Mouse (Mus musculus) limb, embryonic 13.5 days (tissue): ENCODE measurements around the gene Cbfa2t3. TPM values are rescaled to one million over a fixed set of nuclear protein-coding genes. Genes with fewer than 3 reads are reported as not detected.

Source experiments
- ATAC-seq: fragments of 200-750 bp; cut with Nextera tagmentation; 2 replicates; pipeline ENCODE4 v1.8.0; 2017; ENCODE audit warnings: low read depth, moderate number of reproducible peaks, moderate TSS enrichment; ENCODE audit not compliant: low FRiP score
- H3K27ac ChIP-seq: fragments of 300-500 bp; sonication (generic); 2 replicates; pipeline ENCODE4 v1.5.1; 2015; ENCODE audit warnings: inconsistent platforms, mild to moderate bottlenecking, moderate library complexity
- H3K27me3 ChIP-seq: fragments of 300-500 bp; sonication (generic); 2 replicates; pipeline ENCODE4 v1.6.1; 2015; ENCODE audit warnings: mild to moderate bottlenecking, inconsistent platforms
- H3K36me3 ChIP-seq: fragments of 300-500 bp; sonication (generic); 2 replicates; pipeline ENCODE4 v1.6.1; 2015; ENCODE audit warnings: inconsistent platforms, mild to moderate bottlenecking, moderate library complexity
- H3K4me1 ChIP-seq: fragments of 300-500 bp; sonication (generic); 2 replicates; pipeline ENCODE4 v1.6.1; 2015; ENCODE audit warnings: inconsistent platforms
- H3K4me2 ChIP-seq: fragments of 300-500 bp; sonication (generic); replicated peaks from 2 replicates; pipeline ENCODE4 v1.6.1; 2015; ENCODE audit warnings: inconsistent platforms, mild to moderate bottlenecking, moderate library complexity
- H3K4me3 ChIP-seq: fragments of 300-500 bp; sonication (generic); 2 replicates; pipeline ENCODE4 v1.5.1; 2015; ENCODE audit warnings: moderate library complexity, mild to moderate bottlenecking, inconsistent platforms
- H3K9ac ChIP-seq: fragments of 300-500 bp; sonication (generic); 2 replicates; pipeline ENCODE4 v1.6.1; 2015; ENCODE audit warnings: mild to moderate bottlenecking, inconsistent platforms
- H3K9me3 ChIP-seq: fragments of 300-500 bp; sonication (generic); 2 replicates; pipeline ENCODE4 v1.6.1; 2016; ENCODE audit warnings: inconsistent platforms
- WGBS: fragments of 180-500 bp; shearing (Covaris S2); methylation state at CpG from one replicate; pipeline ENCODE4 v1.1.7; 2015; 5-methylcytosine and 5-hydroxymethylcytosine counted together
- polyA plus RNA-seq: library from polyadenylated mRNA; unstranded; fragments of >200 nt; fragmentation: Nextera tagmentation; extraction: Ambion mirVana; gene quantifications from 2 replicates; pipeline ENCODE4 v1.2.1, GENCODE M21; 2015

The Cbfa2t3 gene
- polyA plus RNA-seq, 1 experiment from 2014 or later = 4.3 TPM

GRCm38 (mm10) chr8:122700628-122701027, 1.7 kb upstream of the Cbfa2t3 start:
- no peak overlapping the region for H3K9ac ChIP-seq
- H3K4me1 ChIP-seq = peaks cover 21% of the 10 kb centered on the region
- no peak overlapping the region for H3K4me3 ChIP-seq
- H3K36me3 ChIP-seq = no peaks in the 10 kb centered on the region
- WGBS = 57% methylated on average over 13 of the region's 13 CpGs
- H3K27ac ChIP-seq = no peak overlapping the region
- H3K27me3 ChIP-seq = no peaks in the 10 kb centered on the region
- H3K4me2 ChIP-seq = no peak overlapping the region
- no peaks in the 10 kb centered on the region for H3K9me3 ChIP-seq
- ATAC-seq = no peak

DNA sequence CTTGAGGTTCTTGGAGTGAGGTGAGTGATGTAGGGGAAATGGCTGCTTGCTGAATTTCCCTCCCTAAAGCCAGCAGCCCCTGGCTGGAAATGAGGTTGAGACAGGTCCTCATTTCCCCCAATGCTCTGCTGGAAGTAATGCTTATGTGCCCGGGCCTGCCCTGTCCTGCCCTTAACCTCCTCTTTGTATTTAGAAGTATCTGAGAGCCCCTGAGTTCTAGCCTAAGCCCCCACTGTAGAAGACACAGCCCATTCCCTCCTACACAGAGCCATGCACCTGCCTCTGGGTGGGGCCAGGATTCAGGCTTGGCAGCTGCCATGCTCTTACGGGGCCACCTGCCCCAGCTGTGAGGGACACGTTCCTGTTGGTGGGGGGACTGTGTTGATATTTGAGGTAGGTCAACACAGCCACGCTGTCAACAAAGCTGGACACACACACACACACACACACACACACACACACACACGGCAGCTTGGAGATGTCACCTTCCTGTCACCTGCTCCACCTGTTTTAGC, 598 bp downstream of the Cbfa2t3 start:
- H3K27me3 ChIP-seq = no peaks in the 10 kb centered on the region
- H3K4me3 ChIP-seq = no peak overlapping the region
- WGBS = 66% methylated on average over 5 of the region's 5 CpGs
- no peak overlapping the region for H3K9ac ChIP-seq
- peak overlapping the region; percentile 0; the same call in 1 of the 2 replicates for H3K4me2 ChIP-seq
- H3K36me3 ChIP-seq = no peaks in the 10 kb centered on the region
- no peak overlapping the region for H3K27ac ChIP-seq
- H3K9me3 ChIP-seq = no peaks in the 10 kb centered on the region
- H3K4me1 ChIP-seq = peaks cover 21% of the 10 kb centered on the region
- ATAC-seq = no peak

DNA sequence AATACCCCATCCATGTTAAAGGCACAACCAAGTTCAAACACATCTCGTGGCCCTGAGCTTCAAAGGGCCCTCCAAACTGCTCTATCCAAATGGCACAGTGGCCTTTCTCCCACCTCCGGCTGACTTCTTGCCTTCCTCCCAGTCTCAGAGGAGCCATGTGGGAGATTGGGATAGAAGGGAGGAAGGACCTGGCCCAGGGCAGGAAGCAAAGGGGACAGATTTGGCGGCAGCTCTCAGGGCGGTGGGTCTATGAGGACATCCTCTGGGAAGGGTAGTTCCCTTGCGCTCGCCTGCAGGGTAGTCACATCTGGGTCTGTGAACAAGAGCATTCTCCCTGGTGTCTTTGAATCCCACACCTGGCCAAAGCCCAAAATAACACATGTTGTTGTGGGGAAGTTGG, 1.3 kb downstream of the Cbfa2t3 start:
- no peak for ATAC-seq
- no peaks in the 10 kb centered on the region for H3K36me3 ChIP-seq
- no peaks in the 10 kb centered on the region for H3K27me3 ChIP-seq
- H3K9ac ChIP-seq = no peak overlapping the region
- H3K4me1 ChIP-seq = peaks cover 19% of the 10 kb centered on the region
- H3K9me3 ChIP-seq = no peaks in the 10 kb centered on the region
- H3K27ac ChIP-seq = no peak overlapping the region
- no peak overlapping the region for H3K4me3 ChIP-seq
- H3K4me2 ChIP-seq = 0 out of 2 replicates have a peak overlapping the region, but pooled peaks have one; percentile 17
- WGBS = 75% methylated on average over 6 of the region's 6 CpGs

GRCm38 (mm10) chr8:122697181-122697581, 1.7 kb downstream of the Cbfa2t3 start:
- no peak overlapping the region for H3K9ac ChIP-seq
- no peaks in the 10 kb centered on the region for H3K36me3 ChIP-seq
- H3K4me1 ChIP-seq = peaks cover 15% of the 10 kb centered on the region
- ATAC-seq = no peak
- 74% methylated on average over 3 of the region's 3 CpGs for WGBS
- H3K27ac ChIP-seq = no peak overlapping the region
- H3K4me3 ChIP-seq = no peak overlapping the region
- no peaks in the 10 kb centered on the region for H3K27me3 ChIP-seq
- H3K4me2 ChIP-seq = no peak overlapping the region
- no peaks in the 10 kb centered on the region for H3K9me3 ChIP-seq

- no peak for ATAC-seq
Measured at GRCm38 (mm10) chr8:122695438-122696042, 3.4 kb downstream of the Cbfa2t3 start.

GRCm38 (mm10) chr8:122692152-122692551, 6.8 kb downstream of the Cbfa2t3 start:
- H3K36me3 ChIP-seq = no peaks in the 10 kb centered on the region
- no peak overlapping the region for H3K4me2 ChIP-seq
- H3K27me3 ChIP-seq = peaks cover 8% of the 10 kb centered on the region
- no peak overlapping the region for H3K4me3 ChIP-seq
- no peaks in the 10 kb centered on the region for H3K4me1 ChIP-seq
- WGBS = 78% methylated on average over 8 of the region's 8 CpGs
- H3K9ac ChIP-seq = no peak overlapping the region
- no peak overlapping the region for H3K27ac ChIP-seq
- ATAC-seq = no peak
- no peaks in the 10 kb centered on the region for H3K9me3 ChIP-seq

More at GRCm38 (mm10) chr8:122695438-122696042, 3.4 kb downstream of the Cbfa2t3 start:
- no peaks in the 10 kb centered on the region for H3K36me3 ChIP-seq
- no peak overlapping the region for H3K4me3 ChIP-seq
- H3K27me3 ChIP-seq = no peaks in the 10 kb centered on the region
- H3K4me2 ChIP-seq = no peak overlapping the region
- no peak overlapping the region for H3K9ac ChIP-seq
- H3K27ac ChIP-seq = no peak overlapping the region
- no peaks in the 10 kb centered on the region for H3K9me3 ChIP-seq
- 44% methylated on average over 7 of the region's 7 CpGs for WGBS
- peaks cover 2% of the 10 kb centered on the region for H3K4me1 ChIP-seq

DNA sequence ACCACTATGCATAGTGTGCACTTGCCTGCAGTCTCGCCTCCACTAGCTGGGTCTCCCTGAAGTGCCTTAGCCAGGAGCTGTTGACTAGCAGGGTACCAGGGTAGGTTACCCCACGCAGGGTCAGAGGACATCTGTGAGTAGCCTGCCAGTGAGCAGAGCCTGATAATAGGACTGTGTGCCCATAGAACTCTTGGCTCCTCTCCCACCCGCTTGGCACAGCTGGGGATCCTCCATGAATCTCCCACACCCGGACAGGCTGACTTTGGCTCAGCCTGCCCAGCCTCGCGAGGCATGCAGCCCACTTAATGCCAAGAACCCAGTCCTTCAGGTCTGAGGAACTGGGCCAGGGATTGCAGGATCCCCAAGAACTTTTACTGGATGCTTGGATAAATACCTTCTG, 7.9 kb downstream of the Cbfa2t3 start:
- H3K36me3 ChIP-seq = no peaks in the 10 kb centered on the region
- ATAC-seq = no peak
- H3K27me3 ChIP-seq = peaks cover 18% of the 10 kb centered on the region

DNA sequence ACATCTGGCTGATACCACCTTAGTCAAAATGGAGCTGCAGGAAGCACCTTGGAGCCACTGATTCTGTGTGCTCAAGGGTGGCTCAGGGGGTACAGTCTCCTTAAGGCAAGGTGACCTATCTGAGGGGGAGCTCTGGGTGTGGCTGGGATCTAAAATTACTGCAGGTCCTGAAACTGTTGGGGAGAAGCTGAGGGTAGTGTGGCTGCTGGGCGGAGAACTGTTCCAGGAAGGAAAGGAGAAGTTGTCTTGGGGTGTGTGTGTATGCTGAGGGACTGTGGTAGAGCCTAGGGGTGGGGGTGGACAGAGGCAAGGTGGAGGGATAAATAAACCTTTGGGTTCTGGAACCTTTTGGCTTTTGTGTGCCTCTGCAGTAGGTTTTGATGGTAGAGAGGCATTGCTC, 9.6 kb downstream of the Cbfa2t3 start:
- no peak for ATAC-seq
- no peaks in the 10 kb centered on the region for H3K9me3 ChIP-seq
- H3K4me2 ChIP-seq = no peak overlapping the region
- peaks cover 35% of the 10 kb centered on the region for H3K27me3 ChIP-seq
- H3K27ac ChIP-seq = no peak overlapping the region
- no peaks in the 10 kb centered on the region for H3K4me1 ChIP-seq
- WGBS = 88% methylated on average over 1 of the region's 1 CpGs
- H3K4me3 ChIP-seq = no peak overlapping the region
- H3K9ac ChIP-seq = no peak overlapping the region
- no peaks in the 10 kb centered on the region for H3K36me3 ChIP-seq

More for the DNA sequence above, 7.9 kb downstream of the Cbfa2t3 start:
- Histone ChIP-seq H3K9me3 (no peaks in the 10 kb centered on the region), H3K27ac (no peak overlapping the region), H3K4me2 (no peak overlapping the region), H3K9ac (no peak overlapping the region), H3K4me3 (no peak overlapping the region), H3K4me1 (no peaks in the 10 kb centered on the region)
- WGBS = 84% methylated on average over 6 of the region's 6 CpGs

DNA sequence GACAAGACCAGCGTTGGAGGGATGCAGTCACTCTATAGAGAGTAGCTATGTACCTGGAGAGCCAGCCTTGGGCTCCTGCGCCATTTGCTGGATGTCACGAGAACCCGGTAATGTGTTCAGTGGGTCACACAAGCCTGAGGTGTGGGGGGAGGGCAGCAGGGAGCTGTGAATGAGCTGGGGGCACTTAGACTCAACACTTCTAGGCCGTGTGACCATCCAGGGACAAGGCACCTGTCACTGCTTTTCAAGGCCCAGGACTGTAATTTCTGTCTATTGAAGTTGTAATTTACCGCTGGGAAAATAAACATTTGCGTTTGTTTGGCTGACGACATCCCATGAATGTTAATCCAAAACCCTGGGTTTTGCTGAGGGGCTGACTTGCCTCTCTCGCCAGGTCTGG, 12.0 kb downstream of the Cbfa2t3 start:
- H3K27me3 ChIP-seq = peaks cover 46% of the 10 kb centered on the region
- H3K4me3 ChIP-seq = no peak overlapping the region
- H3K4me2 ChIP-seq = no peak overlapping the region
- no peak for ATAC-seq
- WGBS = 59% methylated on average over 9 of the region's 9 CpGs
- H3K4me1 ChIP-seq = no peaks in the 10 kb centered on the region
- no peak overlapping the region for H3K27ac ChIP-seq
- no peaks in the 10 kb centered on the region for H3K9me3 ChIP-seq
- H3K36me3 ChIP-seq = no peaks in the 10 kb centered on the region
- H3K9ac ChIP-seq = no peak overlapping the region

DNA sequence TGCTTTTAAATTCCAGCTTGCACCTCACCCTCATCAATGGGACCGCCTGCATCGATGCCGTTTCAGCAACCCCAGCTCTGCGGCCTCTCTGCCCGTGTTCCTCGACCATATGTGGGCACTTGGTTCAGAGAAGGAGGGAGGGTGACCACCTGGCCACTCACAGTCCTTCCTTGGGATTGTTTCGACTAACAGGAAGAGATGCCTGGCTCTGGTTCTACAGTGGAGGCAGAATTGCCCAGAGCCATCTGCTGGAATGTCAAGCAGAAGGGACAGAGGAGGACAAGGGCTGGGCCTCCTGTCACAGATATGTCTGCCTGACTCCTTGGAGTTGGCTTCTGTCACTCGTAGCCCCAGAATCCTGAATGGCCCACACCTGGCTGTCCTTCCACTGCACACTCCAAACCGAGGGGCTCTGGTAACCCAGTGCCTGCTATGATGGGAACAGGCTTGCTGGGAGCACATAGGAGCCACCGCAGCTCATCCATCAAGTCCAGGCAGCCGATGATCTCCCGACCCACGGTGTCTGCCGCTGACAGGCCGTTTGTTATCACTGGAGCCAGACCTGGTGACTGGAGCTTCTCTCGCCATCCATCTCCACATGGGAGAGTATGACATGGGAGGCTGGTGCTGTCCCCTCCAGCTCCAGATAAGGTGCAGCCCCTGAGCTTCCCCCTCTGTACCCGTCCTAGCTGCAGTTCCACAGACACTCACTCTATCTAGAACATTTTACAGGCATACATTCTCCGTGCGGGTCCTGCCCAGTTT, 13.6 kb downstream of the Cbfa2t3 start:
- H3K9me3 ChIP-seq = no peaks in the 10 kb centered on the region
- no peak overlapping the region for H3K4me3 ChIP-seq
- no peak for ATAC-seq
- 0 out of 2 replicates have a peak, but pooled peaks cover 2% of the 10 kb centered on the region for H3K4me1 ChIP-seq
- H3K9ac ChIP-seq = no peak overlapping the region
- H3K27me3 ChIP-seq = peaks cover 59% of the 10 kb centered on the region
- no peak overlapping the region for H3K27ac ChIP-seq
- no peaks in the 10 kb centered on the region for H3K36me3 ChIP-seq
- no peak overlapping the region for H3K4me2 ChIP-seq
- WGBS = 54% methylated on average over 19 of the region's 19 CpGs

DNA sequence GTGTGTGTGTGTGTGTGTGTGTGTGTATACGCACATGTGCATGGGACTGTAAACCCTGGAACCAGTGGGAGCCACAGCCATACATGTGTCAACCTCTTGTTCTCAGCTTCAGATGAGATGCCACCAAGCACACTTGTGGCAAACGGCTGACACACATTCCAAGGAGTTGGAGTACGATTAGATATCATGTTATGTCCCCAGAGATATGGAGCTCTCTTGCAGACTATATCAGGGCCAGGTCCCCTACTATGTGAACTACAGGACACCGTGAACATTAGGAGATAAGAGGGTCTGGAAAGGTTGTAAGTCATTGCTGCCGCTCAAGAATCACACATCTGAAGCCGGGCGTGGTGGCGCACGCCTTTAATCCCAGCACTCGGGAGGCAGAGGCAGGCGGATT, 16.1 kb downstream of the Cbfa2t3 start:
- H3K4me3 ChIP-seq = no peak overlapping the region
- H3K27me3 ChIP-seq = peaks cover 74% of the 10 kb centered on the region
- 89% methylated on average over 11 of the region's 11 CpGs for WGBS
- H3K36me3 ChIP-seq = no peaks in the 10 kb centered on the region
- H3K4me1 ChIP-seq = peaks cover 23% of the 10 kb centered on the region
- H3K27ac ChIP-seq = no peak overlapping the region
- no peaks in the 10 kb centered on the region for H3K9me3 ChIP-seq
- no peak overlapping the region for H3K4me2 ChIP-seq
- ATAC-seq = no peak
- no peak overlapping the region for H3K9ac ChIP-seq

GRCm38 (mm10) chr8:122680171-122680570, 18.7 kb downstream of the Cbfa2t3 start:
- Histone ChIP-seq H3K4me1 (peaks cover 44% of the 10 kb centered on the region), H3K36me3 (no peaks in the 10 kb centered on the region), H3K27ac (no peak overlapping the region), H3K27me3 (peaks cover 75% of the 10 kb centered on the region), H3K9me3 (no peaks in the 10 kb centered on the region), H3K9ac (no peak overlapping the region), H3K4me3 (no peak overlapping the region), H3K4me2 (no peak overlapping the region)
- ATAC-seq = no peak
- 27% methylated on average over 7 of the region's 7 CpGs for WGBS
